Mouse (Mus musculus) neural tube, embryonic 11.5 days (tissue): ENCODE measurements around the gene Tns2. TPM values are rescaled to one million over a fixed set of nuclear protein-coding genes. Genes with fewer than 3 reads are reported as not detected.

Source experiments
- polyA plus RNA-seq: library from polyadenylated mRNA; unstranded; fragments of >200 nt; fragmentation: Nextera tagmentation; extraction: Ambion mirVana; gene quantifications from 2 replicates; pipeline ENCODE4 v1.2.1, GENCODE M21; 2014

Tns2 gene
- polyA plus RNA-seq, 1 experiment from 2014 or later, result 11.4 TPM

Other genes starting within 250 kb of the Tns2 start
- gene Krt1, start 249.6 kb upstream of the Tns2 start, polyA plus RNA-seq, result 0.53 and 0.74 TPM in 2 replicates
- not detected in 2 replicates for gene Krt77, start 230.7 kb upstream of the Tns2 start, polyA plus RNA-seq
- not detected in 2 replicates for gene Krt76, start 207.5 kb upstream of the Tns2 start, polyA plus RNA-seq
- not detected in 2 replicates for gene Krt4, start 175.7 kb upstream of the Tns2 start, polyA plus RNA-seq
- gene Krt79, start 160.1 kb upstream of the Tns2 start, polyA plus RNA-seq, result 0.21 TPM in 1 of 2 replicates, not detected in the other
- gene Krt78, start 146.1 kb upstream of the Tns2 start, polyA plus RNA-seq, result not detected in 2 replicates
- 13.1 and 13.5 TPM in 2 replicates for gene Krt8, start 95.9 kb upstream of the Tns2 start, polyA plus RNA-seq
- 8.1 and 10.1 TPM in 2 replicates for gene Krt18, start 72.2 kb upstream of the Tns2 start, polyA plus RNA-seq
- gene Eif4b, start 26.6 kb upstream of the Tns2 start, polyA plus RNA-seq, result 113 and 121 TPM in 2 replicates
- 15.5 and 17.0 TPM in 2 replicates for gene Spryd3, start 35.8 kb downstream of the Tns2 start, polyA plus RNA-seq
- 0.22 and 0.34 TPM in 2 replicates for gene Igfbp6, start 43.9 kb downstream of the Tns2 start, polyA plus RNA-seq
- 0.13 and 0.22 TPM in 2 replicates for gene Soat2, start 50.1 kb downstream of the Tns2 start, polyA plus RNA-seq
- 65.4 and 66.9 TPM in 2 replicates for gene Zfp740, start 102.8 kb downstream of the Tns2 start, polyA plus RNA-seq
- gene Csad, start 104.3 kb downstream of the Tns2 start, polyA plus RNA-seq, result 32.8 TPM in 2 replicates
- 0.95 and 1.3 TPM in 2 replicates for gene Itgb7, start 131.5 kb downstream of the Tns2 start, polyA plus RNA-seq
- 24.0 and 26.4 TPM in 2 replicates for gene Rarg, start 157.1 kb downstream of the Tns2 start, polyA plus RNA-seq
- 0.20 and 0.39 TPM in 2 replicates for gene Gm9918, start 170.2 kb downstream of the Tns2 start, polyA plus RNA-seq
- gene Mfsd5, start 179.0 kb downstream of the Tns2 start, polyA plus RNA-seq, result 59.7 and 66.7 TPM in 2 replicates
- 36.2 and 37.9 TPM in 2 replicates for gene Espl1, start 195.9 kb downstream of the Tns2 start, polyA plus RNA-seq
- 386 and 396 TPM in 2 replicates for gene Pfdn5, start 225.7 kb downstream of the Tns2 start, polyA plus RNA-seq
- gene Myg1, start 231.3 kb downstream of the Tns2 start, polyA plus RNA-seq, result 92.9 and 102 TPM in 2 replicates